Mouse (Mus musculus): ENCODE measurements around the gene Fzd10.

Fzd10 gene

GRCm38 (mm10) chr5:128603693-128604092 is 3.0 kb downstream of the Fzd10 start:
- DNase-seq = no peak

GRCm38 (mm10) chr5:128606596-128606995 is 6.0 kb downstream of the Fzd10 start:
- DNase-seq = no peak

GRCm38 (mm10) chr5:128609091-128609490 is 8.4 kb downstream of the Fzd10 start:
- DNase-seq = no peak

GRCm38 (mm10) chr5:128617621-128618020 is 17.0 kb downstream of the Fzd10 start:
- peak in 1 of 2 experiments; percentile 1 for DNase-seq

DNA sequence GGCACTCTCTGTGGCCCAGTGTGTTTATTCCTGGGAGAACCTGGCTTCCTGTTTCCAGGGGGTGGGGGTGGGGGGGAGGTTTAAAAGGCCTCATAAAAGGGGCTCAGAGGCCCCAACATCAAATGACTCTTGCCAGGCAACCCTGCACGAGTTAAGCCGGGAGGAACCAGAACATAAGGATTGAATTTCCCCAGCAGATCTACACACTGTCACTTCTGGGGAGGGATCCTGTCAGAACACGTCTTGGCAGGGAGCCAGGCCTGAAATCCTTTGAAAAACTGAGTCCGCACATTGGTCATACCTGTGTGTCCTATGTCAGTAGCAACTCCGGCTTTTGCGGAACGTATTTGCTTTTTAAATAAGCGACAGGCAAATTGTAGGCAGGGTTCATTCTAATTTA is 19.3 kb downstream of the Fzd10 start:
- no peak for DNase-seq

GRCm38 (mm10) chr5:128620408-128620807 is 19.8 kb downstream of the Fzd10 start:
- no peak for DNase-seq

DNA sequence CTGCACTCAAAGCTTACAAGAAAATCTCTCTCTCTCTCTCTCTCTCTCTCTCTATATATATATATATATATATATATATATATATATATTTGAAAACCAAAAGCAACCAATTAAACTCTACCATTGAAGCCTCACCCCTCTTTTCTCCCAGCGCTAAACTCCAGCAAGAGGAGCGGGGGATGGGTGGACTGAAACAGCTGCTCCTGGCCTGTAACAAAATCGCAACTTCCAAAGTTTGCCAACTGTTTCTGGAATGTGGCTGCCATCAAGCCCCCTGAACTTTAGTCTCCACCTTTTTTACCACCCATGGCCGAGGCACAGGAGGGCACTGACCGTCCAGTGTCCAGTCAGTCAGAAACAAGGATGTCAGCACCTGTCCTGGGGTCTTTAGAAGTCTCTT is 27.1 kb downstream of the Fzd10 start:
- DNase-seq = peak in 1 of 2 experiments; percentile 3

GRCm38 (mm10) chr5:128636648-128637047 is 36.0 kb downstream of the Fzd10 start:
- DNase-seq = no peak

GRCm38 (mm10) chr5:128637071-128638015 is 36.7 kb downstream of the Fzd10 start:
- DNase-seq = no peak

GRCm38 (mm10) chr5:128638716-128639115 is 38.1 kb downstream of the Fzd10 start:
- DNase-seq = no peak

DNA sequence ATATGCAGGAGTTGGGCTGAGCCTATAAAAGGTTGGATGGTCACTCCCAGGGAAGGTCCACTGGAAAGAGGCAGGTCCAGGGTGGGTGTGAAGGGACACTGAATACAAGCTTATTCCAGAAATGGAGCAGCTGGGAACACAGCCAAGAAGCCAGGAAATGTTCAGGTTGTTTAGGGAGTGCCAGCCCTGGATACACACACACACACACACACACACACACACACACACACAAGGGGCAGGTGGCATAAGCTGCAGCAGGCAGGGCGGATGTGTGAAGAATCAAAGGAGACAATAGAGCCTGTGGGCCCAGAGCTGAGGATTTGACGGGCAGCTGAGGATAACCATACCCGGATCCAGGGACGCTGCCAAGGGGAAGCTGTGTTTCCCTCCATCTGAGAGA is 42.4 kb downstream of the Fzd10 start:
- no peak for DNase-seq

DNA sequence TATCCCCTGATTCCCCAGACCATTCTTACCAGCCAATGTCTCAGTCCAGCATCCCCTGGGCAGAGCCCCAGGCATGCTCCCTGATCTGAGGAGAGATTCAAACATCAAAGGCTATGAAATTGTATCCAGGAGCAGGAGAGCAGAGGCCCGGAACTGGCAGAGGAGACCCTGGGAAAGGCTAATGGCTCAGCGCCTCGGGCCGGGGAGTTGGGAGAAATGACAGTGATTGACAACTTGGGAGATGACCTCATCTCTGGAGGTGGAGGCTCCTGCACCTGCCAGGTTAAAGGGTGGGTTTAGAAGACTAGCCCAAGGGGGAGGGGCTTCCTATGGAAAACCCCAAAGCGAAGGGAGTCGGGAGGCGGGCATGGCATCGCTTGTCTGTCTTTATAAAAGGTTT is 45.1 kb downstream of the Fzd10 start:
- no peak for DNase-seq

DNA sequence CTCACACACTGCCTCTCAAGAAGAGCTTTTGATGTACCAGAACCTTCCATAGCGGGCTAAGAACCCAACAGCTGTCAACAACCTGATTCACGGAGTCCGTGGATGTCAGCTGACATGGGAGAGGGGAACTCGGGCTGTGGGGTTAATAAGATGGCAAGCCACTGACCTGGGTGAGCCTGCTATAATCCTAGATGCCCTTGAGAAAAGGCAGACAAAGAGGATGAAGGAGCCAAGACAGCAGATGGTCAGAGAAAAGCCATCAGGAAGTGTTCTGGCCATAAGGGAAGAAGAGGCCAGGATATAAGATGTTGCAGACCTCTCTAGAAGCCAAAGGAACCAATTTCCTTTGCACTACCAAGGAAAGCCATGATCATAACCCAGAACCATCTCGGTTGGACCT is 45.6 kb downstream of the Fzd10 start:
- DNase-seq = no peak

- DNase-seq = no peak
Observed at GRCm38 (mm10) chr5:128647221-128647730, 46.6 kb downstream of the Fzd10 start.

GRCm38 (mm10) chr5:128649336-128649897 is 48.8 kb downstream of the Fzd10 start:
- DNase-seq = no peak
